Comparison of ENCODE assay signal across 12 mouse cellular contexts in genomic region chr11:70223724-70224123, GRCm38 (mm10). TPM values are rescaled to one million over a fixed set of nuclear protein-coding genes. Genes with fewer than 3 reads are reported as not detected.
DNase-seq lines count a peak whose midpoint lies in the region; ATAC-seq lines count a peak whose summit lies in the region.
"Had no signal": no experiment of that assay in that cellular context is flagged by ENCODE, and none has a peak within 500 bp of the region (broad histone marks: within the 10 kb centered on the region; RNA-seq: fewer than 3 reads in every experiment).

No protein-coding gene starts in this region.

- H3K4me3 ChIP-seq in brown adipose tissue, adult 24 weeks (ENCODE audit: insufficient read depth, low read depth, low read length), result peak overlapping the region; percentile 64
- H3K4me3 ChIP-seq in liver, embryonic 13.5 days (replicated peaks), result no peak overlapping the region
- H3K4me3 ChIP-seq: neural tube, embryonic 15.5 days had no signal

- peaks cover 36% of the 10 kb centered on the region for H3K27me3 ChIP-seq in liver, embryonic 13.5 days

- H3K27ac ChIP-seq in brown adipose tissue, adult 24 weeks (replicated peaks; ENCODE audit: low read depth, low read length), result peak overlapping the region; percentile 99
- H3K27ac ChIP-seq in liver, embryonic 13.5 days, result peak overlapping the region; percentile 65
- H3K27ac ChIP-seq: neural tube, embryonic 15.5 days had no signal

- peak; percentile 54 for DNase-seq in adrenal gland, postnatal 14 days
- DNase-seq in adrenal gland, postnatal 25 days, result no peak
- DNase-seq in heart, postnatal 10 days, result peak; percentile 69 to 73
- DNase-seq in liver, embryonic 13.5 days, result no peak
- no peak for DNase-seq in embryo, embryonic 11 days
- no peak for DNase-seq in spleen, postnatal 4 days (ENCODE audit: low spot score in 2 of 2)
- DNase-seq: layer of hippocampus, postnatal 36 days; spleen, adult 18-20 months had no signal

- no peaks in the 10 kb centered on the region for H3K9me3 ChIP-seq in liver, embryonic 13.5 days (replicated peaks)
- H3K9me3 ChIP-seq: neural tube, embryonic 15.5 days had no signal

- 32% methylated on average over 9 of the region's 9 CpGs for WGBS in liver, embryonic 13.5 days (ENCODE audit: insufficient replicate concordance)

- peaks cover 6% of the 10 kb centered on the region for H3K4me1 ChIP-seq in brown adipose tissue, adult 24 weeks (ENCODE audit: control insufficient read depth, insufficient read depth, insufficient read length, low read length)
- peaks cover 97% of the 10 kb centered on the region for H3K4me1 ChIP-seq in liver, embryonic 13.5 days (replicated peaks)

- H3K4me2 ChIP-seq in liver, embryonic 13.5 days, result peak overlapping the region; percentile 13; the same call in 1 of the 2 replicates
- H3K4me2 ChIP-seq: neural tube, embryonic 15.5 days had no signal

- peak overlapping the region; percentile 46; the same call in 1 of the 2 replicates for H3K9ac ChIP-seq in liver, embryonic 13.5 days
- H3K9ac ChIP-seq: neural tube, embryonic 15.5 days had no signal

- no peak for ATAC-seq in liver, embryonic 13.5 days (ENCODE audit: low read depth)
- no peak for ATAC-seq in erythroid progenitor cell, adult 5-6 weeks (replicated peaks; ENCODE audit: low FRiP score, poor library complexity, severe bottlenecking)

- no peaks in the 10 kb centered on the region for H3K36me3 ChIP-seq in liver, embryonic 13.5 days
- H3K36me3 ChIP-seq: neural tube, embryonic 15.5 days had no signal

- intact Hi-C loops in heart, postnatal 10 days (cut with DNase I), result no loop called here

RNA-seq across cellular contexts. Expression of gene Slc16a13, which starts 2.9 kb away (rescaled TPM):
- 5.3 and 5.6 TPM in 2 replicates for total RNA-seq in adrenal gland, postnatal 14 days (2021)
- 3.7 and 4.9 TPM in 2 replicates for total RNA-seq in adrenal gland, postnatal 25 days (2021)
- 0.67 and 2.2 TPM in 2 replicates for polyA plus RNA-seq in brown adipose tissue, adult 24 weeks (2012; ENCODE audit: insufficient read depth, insufficient read length, missing spikeins)
- total RNA-seq in heart, postnatal 10 days (2021), result 1 to 10 TPM; 5.2 to 6.8 TPM
- 4.8 and 7.5 TPM in 2 replicates for polyA plus RNA-seq in liver, embryonic 13.5 days (2015; fragmentation: Nextera tagmentation; extraction: Ambion mirVana)
- 0.72 and 0.84 TPM in 2 replicates for total RNA-seq in erythroid progenitor cell, adult 5-6 weeks (2015; ENCODE audit: low replicate concordance)
- total RNA-seq in erythroid progenitor cell, adult 5-6 weeks (2017; ENCODE audit: low replicate concordance), result 0.39 and 2.3 TPM in 2 replicates

RNA-seq across cellular contexts. Expression of gene Bcl6b, which starts 5.9 kb away (rescaled TPM):
- 27.0 and 28.1 TPM in 2 replicates for total RNA-seq in adrenal gland, postnatal 14 days (2021)
- 12.2 and 20.5 TPM in 2 replicates for total RNA-seq in adrenal gland, postnatal 25 days (2021)
- polyA plus RNA-seq in brown adipose tissue, adult 24 weeks (2012; ENCODE audit: insufficient read depth, insufficient read length, missing spikeins), result 7.0 and 13.4 TPM in 2 replicates
- total RNA-seq in heart, postnatal 10 days (2021), result 10 to 100 TPM; 54.7 to 55.5 TPM
- 1.6 and 1.8 TPM in 2 replicates for polyA plus RNA-seq in liver, embryonic 13.5 days (2015; fragmentation: Nextera tagmentation; extraction: Ambion mirVana)
- 1.8 TPM in 1 of 2 replicates, not detected in the other for total RNA-seq in erythroid progenitor cell, adult 5-6 weeks (2015; ENCODE audit: low replicate concordance)
- 0.61 and 2.3 TPM in 2 replicates for total RNA-seq in erythroid progenitor cell, adult 5-6 weeks (2017; ENCODE audit: low replicate concordance)

RNA-seq across cellular contexts. Expression of gene Slc16a11, which starts 11.2 kb away (rescaled TPM):
- 0.53 and 0.96 TPM in 2 replicates for total RNA-seq in adrenal gland, postnatal 14 days (2021)
- total RNA-seq in adrenal gland, postnatal 25 days (2021), result 2.4 TPM in 1 of 2 replicates, not detected in the other
- polyA plus RNA-seq in brown adipose tissue, adult 24 weeks (2012; ENCODE audit: insufficient read depth, insufficient read length, missing spikeins), result not detected in 2 replicates
- total RNA-seq in heart, postnatal 10 days (2021), result under 1 TPM; 0.20 to 0.91 TPM
- polyA plus RNA-seq in liver, embryonic 13.5 days (2015; fragmentation: Nextera tagmentation; extraction: Ambion mirVana), result 0.73 and 0.83 TPM in 2 replicates
- total RNA-seq in erythroid progenitor cell, adult 5-6 weeks (2015; ENCODE audit: low replicate concordance), result not detected in 2 replicates
- not detected in 2 replicates for total RNA-seq in erythroid progenitor cell, adult 5-6 weeks (2017; ENCODE audit: low replicate concordance)
- total RNA-seq: megakaryocyte-erythroid progenitor cell, adult 5-6 weeks had no signal

RNA-seq across cellular contexts. Expression of gene 0610010K14Rik, which starts 14.0 kb away (rescaled TPM):
- 55.7 and 62.4 TPM in 2 replicates for total RNA-seq in adrenal gland, postnatal 14 days (2021)
- 45.8 and 59.1 TPM in 2 replicates for total RNA-seq in adrenal gland, postnatal 25 days (2021)
- polyA plus RNA-seq in brown adipose tissue, adult 24 weeks (2012; ENCODE audit: insufficient read depth, insufficient read length, missing spikeins), result 28.7 and 40.6 TPM in 2 replicates
- 10 to 100 TPM; 54.8 to 60.8 TPM for total RNA-seq in heart, postnatal 10 days (2021)
- 82.5 and 85.7 TPM in 2 replicates for polyA plus RNA-seq in liver, embryonic 13.5 days (2015; fragmentation: Nextera tagmentation; extraction: Ambion mirVana)
- total RNA-seq in erythroid progenitor cell, adult 5-6 weeks (2015; ENCODE audit: low replicate concordance), result 31.4 and 102 TPM in 2 replicates
- total RNA-seq in erythroid progenitor cell, adult 5-6 weeks (2017; ENCODE audit: low replicate concordance), result 14.5 and 24.2 TPM in 2 replicates

RNA-seq across cellular contexts. Expression of gene Gm21988, which starts 15.9 kb away (rescaled TPM):
- total RNA-seq in adrenal gland, postnatal 14 days (2021), result 3.6 and 5.4 TPM in 2 replicates
- 7.1 and 7.2 TPM in 2 replicates for total RNA-seq in adrenal gland, postnatal 25 days (2021)
- 4.0 and 4.8 TPM in 2 replicates for polyA plus RNA-seq in brown adipose tissue, adult 24 weeks (2012; ENCODE audit: insufficient read depth, insufficient read length, missing spikeins)
- total RNA-seq in heart, postnatal 10 days (2021), result 1 to 10 TPM; 3.3 to 3.4 TPM
- 6.5 and 7.1 TPM in 2 replicates for polyA plus RNA-seq in liver, embryonic 13.5 days (2015; fragmentation: Nextera tagmentation; extraction: Ambion mirVana)
- total RNA-seq in erythroid progenitor cell, adult 5-6 weeks (2015; ENCODE audit: low replicate concordance), result not detected in 2 replicates
- 4.1 TPM in 1 of 2 replicates, not detected in the other for total RNA-seq in erythroid progenitor cell, adult 5-6 weeks (2017; ENCODE audit: low replicate concordance)

Comparison
In these comparisons a context has a peak if more than half of its experiments do, and no peak if none do; other contexts are left out.
1. DNase-seq: peak in adrenal gland, postnatal 14 days (single experiment) and heart, postnatal 10 days (2 of 2); none in adrenal gland, postnatal 25 days (single experiment), liver, embryonic 13.5 days (single experiment), embryo, embryonic 11 days (single experiment) and spleen, postnatal 4 days (0 of 2).